Mouse (Mus musculus): ENCODE measurements around the gene Acadm. TPM values are rescaled to one million over a fixed set of nuclear protein-coding genes. Genes with fewer than 3 reads are reported as not detected.

Acadm gene
- total RNA-seq (2021): 100 to 1,000 TPM; 242 to 298 TPM
- long read RNA-seq, experiment 1, transcript Acadm-201 (12 exons, 2,047 nt): major isoform, 399 of 464 reads
- long read RNA-seq, experiment 1, partial matches to known transcripts: 52 of 464 reads
- long read RNA-seq, experiment 1, other reads (novel, unspliced or antisense): 11 of 464 reads
- long read RNA-seq, experiment 2, transcript Acadm-201 (12 exons, 2,047 nt): major isoform, 368 of 407 reads
- long read RNA-seq, experiment 2, partial matches to known transcripts: 29 of 407 reads
- long read RNA-seq, experiment 2, other reads (novel, unspliced or antisense): 8 of 407 reads

GRCm38 (mm10) chr3:153944335-153944990, at the start of gene Acadm:
Acadm (minus strand) TSS chr3:153944632.
- peak; percentile 98 to 99 for DNase-seq (ENCODE audit: low spot score in 2 of 2)

GRCm38 (mm10) chr3:153984428-153985340, 40.3 kb upstream of the Acadm start:
- DNase-seq (ENCODE audit: low spot score in 2 of 2): peak in 1 of 2 experiments; percentile 7

GRCm38 (mm10) chr3:153980611-153981010, 36.2 kb upstream of the Acadm start:
- no peak for DNase-seq (ENCODE audit: low spot score in 2 of 2)

GRCm38 (mm10) chr3:153975791-153976190, 31.4 kb upstream of the Acadm start:
- DNase-seq (ENCODE audit: low spot score in 2 of 2): no peak

GRCm38 (mm10) chr3:153975060-153975459, 30.6 kb upstream of the Acadm start:
- no peak for DNase-seq (ENCODE audit: low spot score in 2 of 2)

- no peak for DNase-seq (ENCODE audit: low spot score in 2 of 2)
Observed at GRCm38 (mm10) chr3:153973949-153974760, 29.7 kb upstream of the Acadm start.

GRCm38 (mm10) chr3:153973171-153973948, 28.9 kb upstream of the Acadm start, which contains the start of gene Slc44a5:
Slc44a5 (plus strand) TSS chr3:153973436.
- peak in 1 of 2 experiments; percentile 38 for DNase-seq (ENCODE audit: low spot score in 2 of 2)

GRCm38 (mm10) chr3:153969451-153969850, 25.0 kb upstream of the Acadm start:
- no peak for DNase-seq (ENCODE audit: low spot score in 2 of 2)

GRCm38 (mm10) chr3:153968549-153968948, 24.1 kb upstream of the Acadm start:
- peak in 1 of 2 experiments; percentile 45 for DNase-seq (ENCODE audit: low spot score in 2 of 2)

- DNase-seq (ENCODE audit: low spot score in 2 of 2): no peak
Observed at GRCm38 (mm10) chr3:153967447-153967846, 23.0 kb upstream of the Acadm start.

- DNase-seq (ENCODE audit: low spot score in 2 of 2): no peak
Observed at GRCm38 (mm10) chr3:153961632-153962389, 17.4 kb upstream of the Acadm start.

- DNase-seq (ENCODE audit: low spot score in 2 of 2): no peak
Observed at GRCm38 (mm10) chr3:153960884-153961283, 16.5 kb upstream of the Acadm start.

- no peak for DNase-seq (ENCODE audit: low spot score in 2 of 2)
Observed at GRCm38 (mm10) chr3:153959731-153960207, 15.3 kb upstream of the Acadm start.

GRCm38 (mm10) chr3:153959035-153959730, 14.8 kb upstream of the Acadm start:
- DNase-seq (ENCODE audit: low spot score in 2 of 2): no peak

- DNase-seq (ENCODE audit: low spot score in 2 of 2): no peak
Observed at GRCm38 (mm10) chr3:153957916-153958315, 13.5 kb upstream of the Acadm start.

GRCm38 (mm10) chr3:153948176-153948575, 3.7 kb upstream of the Acadm start:
- DNase-seq (ENCODE audit: low spot score in 2 of 2): no peak

GRCm38 (mm10) chr3:153947271-153947670, 2.8 kb upstream of the Acadm start:
- DNase-seq (ENCODE audit: low spot score in 2 of 2): no peak

- DNase-seq (ENCODE audit: low spot score in 2 of 2): no peak
Observed at GRCm38 (mm10) chr3:153943901-153944334, 514 bp downstream of the Acadm start.

All from gastrocnemius, postnatal 4 days (tissue).